Mouse (Mus musculus): Measurements from ENCODE around the gene Gpr107.

- no peak for TF ChIP-seq CTCF (IDR thresholded peaks at IDR 0.05; ENCODE audit: low read depth)
- no peak for TF ChIP-seq EP300 (IDR thresholded peaks at IDR 0.05; ENCODE audit: low read depth)
These were observed 13.4 kb downstream of the Gpr107 start for GRCm38 (mm10) chr2:31165529-31165928.

Data from liver, postnatal 0 days (tissue).